Mouse (Mus musculus) spleen, adult 2 months (tissue): ENCODE measurements around the gene Acsbg1.

ENCODE experiments used
- CTCF ChIP-seq: fragments of 200-500 bp; IDR thresholded peaks from 2 replicates; pipeline ENCODE4 v1.5.1; 2011; ENCODE audit warnings: mild to moderate bottlenecking, inconsistent platforms; ENCODE audit not compliant: insufficient read depth, insufficient read length, insufficient replicate concordance; ENCODE audit errors: extremely low read depth
- POLR2A ChIP-seq: fragments of 200-500 bp; IDR thresholded peaks from 2 replicates; pipeline ENCODE4 v1.6.1; 2011; ENCODE audit warnings: low read depth, low read length, inconsistent platforms

DNA sequence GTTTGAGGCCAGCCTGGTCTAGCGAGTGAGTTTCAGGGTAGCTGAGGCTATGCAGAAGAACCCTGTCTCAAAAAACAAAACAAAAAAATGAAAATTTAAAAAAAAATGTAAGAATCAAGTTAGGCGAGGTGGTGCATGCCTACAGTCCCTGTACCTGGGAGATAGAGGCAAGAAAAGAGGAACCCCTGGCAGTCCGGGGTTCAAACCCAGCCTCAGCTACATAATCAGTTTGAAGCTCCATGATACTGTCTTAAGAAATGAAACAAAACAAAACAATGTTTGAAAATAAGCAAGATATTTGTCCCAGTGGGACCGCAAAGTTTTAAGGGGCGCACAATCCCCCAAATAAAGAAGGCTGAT lies 75.9 kb downstream of the Acsbg1 start:
- TF ChIP-seq CTCF (no peak), POLR2A (no peak)
